Mouse (Mus musculus) embryo, embryonic 10 days (tissue): ENCODE results near the gene Mfn2.

Source experiments
- DNase-seq: peaks from one replicate; pipeline ENCODE4 v3.0.0-alpha.2; 2015; ENCODE audit warnings: low spot score

Gene Mfn2

GRCm38 (mm10) chr4:147904313-147905089 lies at the start of gene Mfn2:
TSS of gene Mfn2 (minus strand) at chr4:147904704.
- DNase-seq = peak; percentile 93

GRCm38 (mm10) chr4:147953590-147953989 lies 49.1 kb upstream of the Mfn2 start:
- DNase-seq = peak; percentile 80

- DNase-seq = no peak
These were observed 43.0 kb upstream of the Mfn2 start for GRCm38 (mm10) chr4:147947511-147947910.

GRCm38 (mm10) chr4:147943005-147943404 lies 38.5 kb upstream of the Mfn2 start:
- no peak for DNase-seq

GRCm38 (mm10) chr4:147941045-147942020 lies 36.8 kb upstream of the Mfn2 start:
- no peak for DNase-seq

GRCm38 (mm10) chr4:147940576-147941044 lies 36.1 kb upstream of the Mfn2 start, which contains the start of gene 2510039O18Rik:
TSS of gene 2510039O18Rik (plus strand) at chr4:147940895.
- peak; percentile 92 for DNase-seq

GRCm38 (mm10) chr4:147940111-147940510 lies 35.6 kb upstream of the Mfn2 start:
- DNase-seq = no peak

GRCm38 (mm10) chr4:147938148-147939096 lies 33.9 kb upstream of the Mfn2 start:
- no peak for DNase-seq

GRCm38 (mm10) chr4:147937486-147937885 lies 33.0 kb upstream of the Mfn2 start:
- no peak for DNase-seq

GRCm38 (mm10) chr4:147937021-147937420 lies 32.5 kb upstream of the Mfn2 start:
- no peak for DNase-seq

- DNase-seq = peak; percentile 79
These were observed 31.9 kb upstream of the Mfn2 start, which contains the start of gene Plod1 for GRCm38 (mm10) chr4:147936331-147936954. TSS of gene Plod1 (minus strand) at chr4:147936767.

GRCm38 (mm10) chr4:147935904-147936303 lies 31.4 kb upstream of the Mfn2 start:
- no peak for DNase-seq

GRCm38 (mm10) chr4:147934611-147935010 lies 30.1 kb upstream of the Mfn2 start:
- DNase-seq = no peak

GRCm38 (mm10) chr4:147934134-147934533 lies 29.6 kb upstream of the Mfn2 start:
- DNase-seq = no peak

GRCm38 (mm10) chr4:147930946-147931345 lies 26.4 kb upstream of the Mfn2 start:
- DNase-seq = no peak

- DNase-seq = no peak
These were observed 24.0 kb upstream of the Mfn2 start for GRCm38 (mm10) chr4:147928540-147928939.

GRCm38 (mm10) chr4:147928136-147928535 lies 23.6 kb upstream of the Mfn2 start:
- peak; percentile 52 for DNase-seq

- DNase-seq = peak; percentile 62
These were observed 23.2 kb upstream of the Mfn2 start for GRCm38 (mm10) chr4:147927705-147928104.

GRCm38 (mm10) chr4:147922341-147922740 lies 17.8 kb upstream of the Mfn2 start:
- no peak for DNase-seq

GRCm38 (mm10) chr4:147920973-147921372 lies 16.5 kb upstream of the Mfn2 start:
- DNase-seq = no peak
